Mouse (Mus musculus): Measurements from ENCODE around the gene Erbb2.

GRCm38 (mm10) chr11:98448191-98448790 is 36.0 kb downstream of the Erbb2 start:
- TF ChIP-seq POLR2A (IDR thresholded peaks at IDR 0.05; ENCODE audit: extremely low read depth, insufficient read depth, low read length): no peak
- TF ChIP-seq CTCF (IDR thresholded peaks at IDR 0.05; ENCODE audit: extremely low read depth, insufficient read depth, low read length): no peak
